ENCODE assay signal across 8 mouse cellular contexts in the genomic region with DNA sequence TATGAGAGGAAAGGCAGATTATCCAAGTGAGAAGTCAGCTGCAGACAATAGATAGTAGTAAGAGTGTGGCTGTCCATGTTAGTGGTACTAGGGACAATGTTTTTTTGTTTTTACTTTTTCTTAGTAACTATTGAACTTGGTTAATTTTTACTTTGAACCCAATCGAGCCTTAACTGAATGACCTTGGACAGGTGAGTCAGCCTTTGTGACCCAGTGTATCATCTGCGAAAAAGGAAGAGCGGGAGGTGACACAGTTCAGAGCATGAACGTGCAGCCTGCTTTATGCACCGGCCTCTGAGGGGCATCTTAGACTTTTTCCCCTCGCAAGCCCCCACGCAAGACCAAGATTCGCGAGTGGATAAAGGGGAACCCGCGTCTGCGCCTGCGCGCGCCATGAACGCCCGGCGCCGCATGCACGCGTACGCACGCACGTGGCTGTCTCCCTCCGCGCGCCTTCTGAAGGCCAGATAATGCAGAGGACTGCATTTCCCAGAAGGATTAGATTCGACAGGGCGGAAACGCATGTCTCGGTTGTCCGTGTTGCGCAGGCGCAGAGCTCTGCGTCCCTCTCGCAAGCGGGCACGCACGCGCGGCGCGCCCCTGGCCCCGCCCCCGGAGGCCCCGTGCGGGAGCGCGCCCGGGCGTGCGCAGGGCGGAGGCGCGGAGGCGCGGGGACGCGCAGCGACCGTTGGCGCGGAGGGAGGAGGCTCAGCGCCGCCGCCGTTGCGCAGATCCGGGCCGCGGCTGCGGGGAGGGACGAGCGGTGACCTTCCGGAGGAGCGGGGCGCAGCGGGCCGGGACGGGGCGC. TPM values are rescaled to one million over a fixed set of nuclear protein-coding genes. Genes with fewer than 3 reads are reported as not detected.
DNase-seq lines count a peak whose midpoint lies in the region; ATAC-seq lines count a peak whose summit lies in the region.

No protein-coding gene starts in this region.

- peak overlapping the region; percentile 58 for H3K27ac ChIP-seq in hindbrain, embryonic 11.5 days (ENCODE audit: low read depth, low read length)

- peak overlapping the region; percentile 95 for H3K9ac ChIP-seq in hindbrain, embryonic 11.5 days (ENCODE audit: low read depth, low read length)

- peak; percentile 98 for DNase-seq in Muller cell, postnatal 12 days (ENCODE audit: inconsistent ontology term)
- peak; percentile 100 for DNase-seq in cerebellum, adult 9-11 months
- DNase-seq in frontal cortex, adult 2 months (ENCODE audit: extremely low spot score in 1 of 2, low spot score in 1 of 2): peak; percentile 99
- peak; percentile 99 for DNase-seq in hindbrain, embryonic 11.5 days (ENCODE audit: low spot score)
- DNase-seq in layer of hippocampus, postnatal 10 days (ENCODE audit: low spot score in 2 of 2): peak; percentile 97 to 99
- DNase-seq in lung, postnatal 10 days: peak; percentile 99
- peak; percentile 99 for DNase-seq in ovary, postnatal 36 days (ENCODE audit: low spot score)
- peak; percentile 99 for DNase-seq in thymus, postnatal 25 days

- peak overlapping the region; percentile 87 for H3K4me3 ChIP-seq in hindbrain, embryonic 11.5 days (ENCODE audit: low read depth, low read length)

- no peaks in the 10 kb centered on the region for H3K27me3 ChIP-seq in hindbrain, embryonic 11.5 days (ENCODE audit: control insufficient read depth, insufficient read depth, low read length)

- H3K9me3 ChIP-seq in hindbrain, embryonic 11.5 days (ENCODE audit: control insufficient read depth, low read length): no peaks in the 10 kb centered on the region

- 1% methylated on average over 66 of the region's 81 CpGs for WGBS in hindbrain, embryonic 11.5 days

- peak; percentile 72 for ATAC-seq in hindbrain, embryonic 11.5 days (ENCODE audit: low FRiP score)

- H3K4me2 ChIP-seq in hindbrain, embryonic 11.5 days (replicated peaks; ENCODE audit: low read depth, low read length): peak overlapping the region; percentile 55

- no peaks in the 10 kb centered on the region for H3K36me3 ChIP-seq in hindbrain, embryonic 11.5 days (ENCODE audit: control insufficient read depth, insufficient read depth, low read length)

- peaks cover 21% of the 10 kb centered on the region for H3K4me1 ChIP-seq in hindbrain, embryonic 11.5 days (replicated peaks; ENCODE audit: control insufficient read depth, insufficient read depth, low read length)

RNA-seq across cellular contexts. Expression of a gene that starts 3.3 kb away (rescaled TPM):
- polyA plus RNA-seq in frontal cortex, adult 2 months (2012; rRNA removed): 76.6 and 86.3 TPM in 2 replicates
- polyA plus RNA-seq in hindbrain, embryonic 11.5 days (2014; fragmentation: Nextera tagmentation; extraction: Ambion mirVana): 46.8 and 47.3 TPM in 2 replicates
- total RNA-seq in layer of hippocampus, postnatal 10 days (2021): 10 to 100 TPM; 94.6 to 96.3 TPM

RNA-seq across cellular contexts. Expression of a gene that starts 3.7 kb away (rescaled TPM):
- polyA plus RNA-seq in frontal cortex, adult 2 months (2012; rRNA removed): 29.1 and 31.9 TPM in 2 replicates
- 30.3 and 30.4 TPM in 2 replicates for polyA plus RNA-seq in hindbrain, embryonic 11.5 days (2014; fragmentation: Nextera tagmentation; extraction: Ambion mirVana)
- 10 to 100 TPM; 27.8 to 31.5 TPM for total RNA-seq in layer of hippocampus, postnatal 10 days (2021)

RNA-seq across cellular contexts. Expression of a gene that starts 15.6 kb away (rescaled TPM):
- polyA plus RNA-seq in frontal cortex, adult 2 months (2012; rRNA removed): 380 and 448 TPM in 2 replicates
- 242 and 245 TPM in 2 replicates for polyA plus RNA-seq in hindbrain, embryonic 11.5 days (2014; fragmentation: Nextera tagmentation; extraction: Ambion mirVana)
- 100 to 1,000 TPM; 143 to 152 TPM for total RNA-seq in layer of hippocampus, postnatal 10 days (2021)

RNA-seq across cellular contexts. Expression of a gene that starts 27.7 kb away (rescaled TPM):
- 2,217 and 2,507 TPM in 2 replicates for polyA plus RNA-seq in frontal cortex, adult 2 months (2012; rRNA removed)
- polyA plus RNA-seq in hindbrain, embryonic 11.5 days (2014; fragmentation: Nextera tagmentation; extraction: Ambion mirVana): 798 TPM in 2 replicates
- 100 to 1,000 TPM; 733 to 857 TPM for total RNA-seq in layer of hippocampus, postnatal 10 days (2021)

RNA-seq across cellular contexts. Expression of a gene that starts 31.2 kb away (rescaled TPM):
- polyA plus RNA-seq in frontal cortex, adult 2 months (2012; rRNA removed): 46.2 and 52.2 TPM in 2 replicates
- polyA plus RNA-seq in hindbrain, embryonic 11.5 days (2014; fragmentation: Nextera tagmentation; extraction: Ambion mirVana): 74.4 and 101 TPM in 2 replicates
- 100 to 1,000 TPM; 179 to 181 TPM for total RNA-seq in layer of hippocampus, postnatal 10 days (2021)

Comparison
In these comparisons a context has a peak if more than half of its experiments do, and no peak if none do; other contexts are left out.
1. Peak in every context shown above with its lines: DNase-seq, ATAC-seq, H3K4me3 ChIP-seq and H3K27ac ChIP-seq.